Mouse (Mus musculus): ENCODE measurements around the gene Dph1. TPM values are rescaled to one million over a fixed set of nuclear protein-coding genes. Genes with fewer than 3 reads are reported as not detected.

Gene Dph1
- polyA plus RNA-seq, 1 experiment: 19.3 TPM

GRCm38 (mm10) chr11:75171186-75171865, 19.7 kb downstream of the Dph1 start:
- TF ChIP-seq CTCF (IDR thresholded peaks at IDR 0.05; ENCODE audit: borderline replicate concordance, extremely low read depth, insufficient read depth, insufficient read length): no peak
- TF ChIP-seq POLR2A (IDR thresholded peaks at IDR 0.05; ENCODE audit: borderline replicate concordance, extremely low read depth, insufficient read depth, insufficient read length, poor library complexity, severe bottlenecking): no peak
- no peak for DNase-seq (ENCODE audit: low read depth)

DNA sequence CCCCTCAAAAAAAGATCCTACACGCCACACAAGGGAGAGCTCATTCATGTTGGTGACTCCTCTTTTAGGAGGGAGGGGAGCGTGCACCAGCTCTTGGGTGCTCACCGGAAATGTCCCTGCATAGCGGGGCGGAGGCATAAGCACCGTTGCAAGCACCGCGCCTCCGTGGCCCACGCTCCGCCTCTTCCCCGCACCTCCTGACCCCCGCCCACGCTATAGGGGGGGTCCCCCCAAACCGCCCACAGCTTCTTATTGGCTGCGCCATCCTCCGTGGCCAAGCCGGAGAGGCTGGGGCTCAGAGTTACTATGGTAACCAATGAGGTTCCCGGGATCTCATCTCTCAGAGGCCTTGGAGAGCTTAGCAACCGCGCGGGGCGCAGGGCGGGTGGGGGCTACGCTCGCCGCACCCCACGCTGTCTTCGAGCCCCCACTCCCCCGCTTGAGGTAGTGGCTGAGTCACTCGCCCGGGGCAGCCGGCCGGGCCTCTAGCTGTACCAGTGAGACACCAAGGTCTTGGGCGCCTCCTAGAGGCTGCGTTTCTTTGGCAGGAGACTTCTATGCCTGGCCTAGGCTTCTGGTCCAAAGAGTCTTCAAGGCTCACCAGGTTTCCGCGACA, 20.8 kb downstream of the Dph1 start:
- peak; percentile 92 for DNase-seq (ENCODE audit: low read depth)
- TF ChIP-seq POLR2A (IDR thresholded peaks at IDR 0.05; ENCODE audit: borderline replicate concordance, extremely low read depth, insufficient read depth, insufficient read length, poor library complexity, severe bottlenecking): no peak
- peak; percentile 74 for TF ChIP-seq CTCF (IDR thresholded peaks at IDR 0.05; ENCODE audit: borderline replicate concordance, extremely low read depth, insufficient read depth, insufficient read length)

DNA sequence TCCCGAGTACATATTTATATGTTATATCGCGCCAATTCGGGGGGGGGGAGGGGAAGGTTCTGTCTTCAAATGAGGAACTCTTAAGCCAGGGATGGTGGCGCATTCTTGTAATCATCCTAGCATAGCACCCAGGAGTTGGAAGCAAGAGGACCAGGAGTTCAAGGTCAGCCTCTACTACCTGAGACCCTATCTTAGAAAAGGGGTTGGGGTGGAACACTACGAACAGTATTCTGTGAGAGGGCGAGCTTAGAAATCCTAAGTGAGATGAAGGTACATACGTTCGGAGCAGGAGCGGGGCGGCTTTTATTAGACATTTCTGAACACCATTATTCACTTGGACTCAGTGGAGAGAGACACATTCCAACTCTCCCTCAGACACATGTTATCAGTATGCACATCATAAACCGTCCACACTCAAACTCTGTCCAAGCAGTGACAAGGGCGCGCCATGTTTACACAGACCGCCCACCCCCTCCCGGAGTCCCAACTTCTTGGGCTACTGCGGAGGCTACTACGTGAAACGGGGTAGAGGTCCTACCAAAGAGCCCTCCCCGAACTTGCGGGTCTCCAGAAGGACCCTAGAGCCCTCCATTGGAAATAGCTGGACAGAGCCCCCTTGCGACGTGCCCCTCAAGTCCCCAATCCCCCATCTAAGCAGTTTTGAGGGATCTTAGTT, 21.5 kb downstream of the Dph1 start, which contains the start of gene Hic1:
Gene Hic1, minus strand, starts transcription at position 115 of the 676 bp plus-strand sequence.
- no peak for TF ChIP-seq CTCF (IDR thresholded peaks at IDR 0.05; ENCODE audit: borderline replicate concordance, extremely low read depth, insufficient read depth, insufficient read length)
- no peak for TF ChIP-seq POLR2A (IDR thresholded peaks at IDR 0.05; ENCODE audit: borderline replicate concordance, extremely low read depth, insufficient read depth, insufficient read length, poor library complexity, severe bottlenecking)
- peak; percentile 25 for DNase-seq (ENCODE audit: low read depth)

DNA sequence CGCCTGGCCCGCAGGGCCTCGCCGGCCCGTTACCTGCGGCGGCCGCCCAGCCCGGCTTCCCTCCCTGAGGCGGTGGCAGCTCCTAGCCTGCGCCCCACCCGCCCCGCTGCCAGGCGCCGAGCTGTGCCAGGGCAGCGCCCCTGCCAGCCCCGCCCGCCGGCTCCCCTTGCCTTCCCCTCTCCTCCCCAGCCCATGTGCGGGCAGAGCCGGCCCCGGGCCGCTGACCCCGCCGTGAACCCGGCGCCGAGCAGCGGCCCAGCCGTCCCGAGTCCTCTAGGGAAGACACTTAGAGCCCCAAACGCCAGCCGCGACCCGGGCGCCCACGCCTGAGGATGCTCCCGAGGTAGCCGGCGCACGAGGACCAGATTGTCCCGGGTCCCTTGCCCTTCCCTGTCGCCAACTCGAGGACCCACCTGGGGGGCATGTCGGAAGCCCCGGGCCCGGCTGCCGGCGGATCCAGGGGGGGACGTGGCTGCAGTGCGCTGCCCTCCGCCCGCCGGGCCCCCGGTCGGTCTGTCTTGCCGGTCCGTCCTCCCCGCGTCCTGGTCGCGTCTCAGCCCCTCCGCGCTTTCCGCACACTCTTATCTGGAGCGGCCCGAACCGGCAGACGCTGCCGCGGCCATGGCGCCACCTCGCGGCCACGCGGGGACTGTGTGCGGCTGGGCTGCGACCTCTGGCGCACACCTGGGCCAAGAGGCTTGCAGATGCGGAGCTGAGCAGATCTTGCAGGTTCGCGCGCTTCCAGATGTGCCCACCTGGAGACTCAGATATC, 22.3 kb downstream of the Dph1 start:
- peak; percentile 81 for DNase-seq (ENCODE audit: low read depth)
- TF ChIP-seq POLR2A (IDR thresholded peaks at IDR 0.05; ENCODE audit: borderline replicate concordance, extremely low read depth, insufficient read depth, insufficient read length, poor library complexity, severe bottlenecking) (no peak), CTCF (IDR thresholded peaks at IDR 0.05; ENCODE audit: borderline replicate concordance, extremely low read depth, insufficient read depth, insufficient read length) (peak; percentile 86)

GRCm38 (mm10) chr11:75167643-75168589, 23.1 kb downstream of the Dph1 start:
- DNase-seq (ENCODE audit: low read depth): no peak
- no peak for TF ChIP-seq POLR2A (IDR thresholded peaks at IDR 0.05; ENCODE audit: borderline replicate concordance, extremely low read depth, insufficient read depth, insufficient read length, poor library complexity, severe bottlenecking)
- no peak for TF ChIP-seq CTCF (IDR thresholded peaks at IDR 0.05; ENCODE audit: borderline replicate concordance, extremely low read depth, insufficient read depth, insufficient read length)

GRCm38 (mm10) chr11:75166861-75167642, 24.0 kb downstream of the Dph1 start:
- peak; percentile 33 for DNase-seq (ENCODE audit: low read depth)
- TF ChIP-seq CTCF (IDR thresholded peaks at IDR 0.05; ENCODE audit: borderline replicate concordance, extremely low read depth, insufficient read depth, insufficient read length): no peak
- TF ChIP-seq POLR2A (IDR thresholded peaks at IDR 0.05; ENCODE audit: borderline replicate concordance, extremely low read depth, insufficient read depth, insufficient read length, poor library complexity, severe bottlenecking): no peak

DNA sequence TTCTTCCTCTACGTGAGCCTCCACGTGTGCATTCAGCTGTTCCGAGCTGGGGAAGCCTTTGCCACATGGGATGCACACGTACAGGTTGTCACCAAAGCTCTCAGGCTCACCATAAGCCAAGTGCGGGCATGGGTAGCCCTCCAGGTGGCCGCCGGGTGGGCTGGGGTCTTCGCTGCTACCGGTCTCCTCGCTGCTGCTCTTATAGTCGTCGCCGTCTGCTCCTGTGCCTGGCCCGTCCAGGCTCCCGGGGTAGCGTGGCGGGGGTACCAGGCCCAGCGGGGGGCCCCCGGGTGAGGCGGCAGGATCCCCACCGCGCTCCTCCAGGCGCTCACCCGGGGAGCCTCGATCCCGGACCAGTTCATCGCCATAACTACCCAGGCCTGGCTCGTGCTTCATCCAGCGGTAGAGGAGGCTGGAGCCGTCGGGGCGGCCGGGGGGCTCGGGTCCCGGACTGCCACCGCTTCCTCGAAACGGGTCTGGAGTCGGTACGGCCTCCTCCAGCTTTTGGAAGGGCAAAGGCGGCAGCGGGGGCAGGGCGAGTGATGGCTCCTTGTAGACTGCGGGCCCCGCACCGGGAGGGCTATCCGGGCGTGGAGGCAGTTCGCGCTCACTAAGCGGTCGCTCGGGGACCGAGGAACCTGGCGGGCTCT, 24.7 kb downstream of the Dph1 start:
- no peak for DNase-seq (ENCODE audit: low read depth)
- no peak for TF ChIP-seq CTCF (IDR thresholded peaks at IDR 0.05; ENCODE audit: borderline replicate concordance, extremely low read depth, insufficient read depth, insufficient read length)
- no peak for TF ChIP-seq POLR2A (IDR thresholded peaks at IDR 0.05; ENCODE audit: borderline replicate concordance, extremely low read depth, insufficient read depth, insufficient read length, poor library complexity, severe bottlenecking)

DNA sequence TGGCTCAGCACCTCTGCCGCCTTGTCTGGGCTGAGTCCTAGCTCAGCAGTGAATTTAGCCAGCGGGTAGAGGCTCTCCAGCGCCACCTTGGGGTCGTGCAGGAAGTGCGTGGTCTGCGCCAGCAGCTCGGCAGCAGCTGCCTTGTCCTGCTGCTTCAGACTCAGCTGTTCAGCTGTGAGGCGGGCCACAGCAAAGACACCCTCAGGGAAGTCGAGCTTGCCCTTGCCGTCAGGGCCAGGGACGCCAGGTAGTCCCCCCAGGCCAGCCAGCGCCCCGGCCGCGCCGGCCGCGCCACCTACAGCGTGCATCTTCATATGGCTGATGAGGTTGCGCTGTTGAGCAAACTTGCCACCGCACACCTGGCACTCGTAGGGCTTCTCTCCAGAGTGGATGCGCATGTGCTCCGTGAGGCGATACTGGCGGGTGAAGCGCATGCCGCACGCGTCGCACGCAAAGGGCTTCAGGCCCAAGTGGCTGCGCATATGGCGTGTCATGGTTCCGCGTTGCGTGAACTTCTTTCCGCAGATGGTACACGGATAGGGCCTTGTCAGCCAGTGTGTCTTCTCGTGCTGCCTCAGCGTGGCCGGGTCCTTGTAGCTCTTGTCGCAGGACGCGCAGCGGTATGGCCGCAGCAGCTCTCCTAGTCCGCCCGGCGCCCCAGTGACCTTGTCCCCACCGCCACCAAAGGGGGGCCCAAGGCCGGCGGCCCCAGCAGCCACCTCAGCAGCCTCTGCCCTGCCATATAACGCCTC, 25.4 kb downstream of the Dph1 start:
- peak; percentile 50 for DNase-seq (ENCODE audit: low read depth)
- TF ChIP-seq POLR2A (IDR thresholded peaks at IDR 0.05; ENCODE audit: borderline replicate concordance, extremely low read depth, insufficient read depth, insufficient read length, poor library complexity, severe bottlenecking) (no peak), CTCF (IDR thresholded peaks at IDR 0.05; ENCODE audit: borderline replicate concordance, extremely low read depth, insufficient read depth, insufficient read length) (peak; percentile 66)
